In the genomic region with DNA sequence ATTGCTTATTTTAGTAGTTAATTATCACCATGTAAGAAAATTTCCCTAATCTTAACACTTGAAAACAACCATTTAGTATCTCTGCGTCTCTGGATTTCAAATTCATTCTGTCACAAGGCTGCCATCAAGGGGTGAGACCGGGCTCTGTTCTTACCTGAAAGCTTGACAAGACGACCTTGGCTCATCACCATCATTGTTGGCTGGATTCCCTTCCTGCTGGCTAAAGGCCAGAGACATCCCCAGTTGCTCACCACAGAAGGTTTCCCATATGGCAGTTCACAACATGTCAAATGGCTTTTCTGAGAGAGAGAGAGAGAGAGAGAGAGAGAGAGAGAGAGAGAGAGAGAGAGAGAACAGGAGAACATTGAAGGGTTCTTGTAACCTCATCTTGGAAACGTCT, we compare ENCODE assay signal across 17 mouse cellular contexts. TPM values are rescaled to one million over a fixed set of nuclear protein-coding genes. Genes with fewer than 3 reads are reported as not detected.
DNase-seq lines count a peak whose midpoint lies in the region; ATAC-seq and TF ChIP-seq lines count a peak whose summit lies in the region.
"Had no signal": no experiment of that assay in that cellular context is flagged by ENCODE, and none has a peak within 500 bp of the region (broad histone marks: within the 10 kb centered on the region; RNA-seq: fewer than 3 reads in every experiment).

No protein-coding gene starts in this region.

- no peak for DNase-seq in forebrain, embryonic 10.5 days (ENCODE audit: extremely low spot score, low spot score)
- DNase-seq in left cerebral cortex, postnatal 4 days = peak; percentile 92
- no peak for DNase-seq in left cerebral cortex, postnatal 14 days (ENCODE audit: low spot score in 2 of 2)
- DNase-seq in cerebellum, adult 2 months = peak; percentile 98 to 100
- no peak for DNase-seq in gastrocnemius, postnatal 10 days
- DNase-seq in embryonic facial prominence, embryonic 10.5 days (ENCODE audit: low spot score) = no peak
- DNase-seq: heart, adult 18-20 months; lung, postnatal 10 days; thymus, postnatal 4 days had no signal

- no peak overlapping the region for H3K27ac ChIP-seq in forebrain, embryonic 13.5 days
- H3K27ac ChIP-seq in forebrain, embryonic 10.5 days = no peak overlapping the region
- no peak overlapping the region for H3K27ac ChIP-seq in cerebellum, adult 2 months (ENCODE audit: insufficient read depth, low read length)
- H3K27ac ChIP-seq in forebrain, embryonic 16.5 days (ENCODE audit: low read length) = no peak overlapping the region
- H3K27ac ChIP-seq in embryonic facial prominence, embryonic 10.5 days (replicated peaks) = no peak overlapping the region
- H3K27ac ChIP-seq: heart, embryonic 15.5 days; hindbrain, embryonic 12.5 days; limb, embryonic 12.5 days; liver, embryonic 14.5 days had no signal

- H3K4me1 ChIP-seq in forebrain, embryonic 13.5 days = no peaks in the 10 kb centered on the region
- H3K4me1 ChIP-seq in forebrain, embryonic 10.5 days = no peaks in the 10 kb centered on the region
- H3K4me1 ChIP-seq in cerebellum, adult 2 months (ENCODE audit: control insufficient read depth, insufficient read depth, low read length) = peaks cover 3% of the 10 kb centered on the region; the same call in 1 of the 2 replicates
- H3K4me1 ChIP-seq in forebrain, embryonic 16.5 days (replicated peaks; ENCODE audit: control insufficient read depth, insufficient read depth, low read length) = peaks cover 3% of the 10 kb centered on the region; the same call in 1 of the 2 replicates
- H3K4me1 ChIP-seq in embryonic facial prominence, embryonic 10.5 days = no peaks in the 10 kb centered on the region
- H3K4me1 ChIP-seq: hindbrain, embryonic 12.5 days; limb, embryonic 12.5 days had no signal

- peak; percentile 56; the same call in 1 of the 2 replicates for TF ChIP-seq CTCF in cerebellum, adult 2 months (IDR thresholded peaks at IDR 0.05; ENCODE audit: borderline replicate concordance, insufficient read depth, low read depth, low read length)

- 48% methylated on average over 4 of the region's 4 CpGs for WGBS in forebrain, embryonic 13.5 days
- WGBS in forebrain, embryonic 10.5 days = 73% methylated on average over 4 of the region's 4 CpGs
- 6% methylated on average over 4 of the region's 4 CpGs for WGBS in cerebellum, adult 2 months
- WGBS in forebrain, embryonic 16.5 days = 37% methylated on average over 4 of the region's 4 CpGs
- 70% methylated on average over 4 of the region's 4 CpGs for WGBS in embryonic facial prominence, embryonic 10.5 days

- H3K9ac ChIP-seq in forebrain, embryonic 13.5 days = no peak overlapping the region
- no peak overlapping the region for H3K9ac ChIP-seq in forebrain, embryonic 16.5 days (replicated peaks; ENCODE audit: low read depth, low read length)
- H3K9ac ChIP-seq: heart, embryonic 15.5 days; hindbrain, embryonic 12.5 days; limb, embryonic 12.5 days; liver, embryonic 14.5 days had no signal

- TF ChIP-seq POLR2A in cerebellum, adult 2 months (IDR thresholded peaks at IDR 0.05; ENCODE audit: borderline replicate concordance, insufficient read depth, low read length) = no peak

- intact Hi-C loops in left cerebral cortex, postnatal 4 days (cut with DNase I) = no loop called here
- intact Hi-C loops in left cerebral cortex, postnatal 14 days (cut with DNase I) = no loop called here

- H3K9me3 ChIP-seq in forebrain, embryonic 13.5 days (replicated peaks) = no peaks in the 10 kb centered on the region
- H3K9me3 ChIP-seq in forebrain, embryonic 10.5 days = no peaks in the 10 kb centered on the region
- no peaks in the 10 kb centered on the region for H3K9me3 ChIP-seq in forebrain, embryonic 16.5 days (ENCODE audit: control insufficient read depth, low read length)
- no peaks in the 10 kb centered on the region for H3K9me3 ChIP-seq in embryonic facial prominence, embryonic 10.5 days
- H3K9me3 ChIP-seq: heart, embryonic 15.5 days; hindbrain, embryonic 12.5 days; limb, embryonic 12.5 days had no signal

- H3K4me2 ChIP-seq in forebrain, embryonic 13.5 days = no peak overlapping the region
- H3K4me2 ChIP-seq in forebrain, embryonic 16.5 days (ENCODE audit: low read length) = no peak overlapping the region
- H3K4me2 ChIP-seq: heart, embryonic 15.5 days; hindbrain, embryonic 12.5 days; limb, embryonic 12.5 days had no signal

- no peak overlapping the region for H3K4me3 ChIP-seq in forebrain, embryonic 13.5 days
- H3K4me3 ChIP-seq in forebrain, embryonic 10.5 days = no peak overlapping the region
- no peak overlapping the region for H3K4me3 ChIP-seq in cerebellum, adult 2 months (replicated peaks; ENCODE audit: insufficient read depth, low read depth, low read length)
- no peak overlapping the region for H3K4me3 ChIP-seq in forebrain, embryonic 16.5 days (replicated peaks; ENCODE audit: low read length)
- H3K4me3 ChIP-seq in embryonic facial prominence, embryonic 10.5 days = no peak overlapping the region
- H3K4me3 ChIP-seq: erythroblast, embryonic 14.5 days; heart, embryonic 15.5 days; hindbrain, embryonic 12.5 days; limb, embryonic 12.5 days had no signal

- peak; percentile 59 for ATAC-seq in forebrain, embryonic 13.5 days
- ATAC-seq in forebrain, embryonic 16.5 days = peak; percentile 58
- ATAC-seq: intestine, postnatal 0 days had no signal

- H3K27me3 ChIP-seq in forebrain, embryonic 13.5 days = no peaks in the 10 kb centered on the region
- H3K27me3 ChIP-seq in forebrain, embryonic 10.5 days (ENCODE audit: poor library complexity, severe bottlenecking) = no peaks in the 10 kb centered on the region
- H3K27me3 ChIP-seq in cerebellum, adult 2 months (ENCODE audit: control insufficient read depth, insufficient read depth, low read length) = no peaks in the 10 kb centered on the region
- no peaks in the 10 kb centered on the region for H3K27me3 ChIP-seq in forebrain, embryonic 16.5 days (replicated peaks; ENCODE audit: control insufficient read depth, insufficient read depth, low read length)
- no peaks in the 10 kb centered on the region for H3K27me3 ChIP-seq in embryonic facial prominence, embryonic 10.5 days (replicated peaks; ENCODE audit: low read depth, poor library complexity, severe bottlenecking)
- H3K27me3 ChIP-seq: heart, embryonic 15.5 days; hindbrain, embryonic 12.5 days; limb, embryonic 12.5 days had no signal

- H3K36me3 ChIP-seq in forebrain, embryonic 13.5 days (ENCODE audit: poor library complexity, severe bottlenecking) = no peaks in the 10 kb centered on the region
- no peaks in the 10 kb centered on the region for H3K36me3 ChIP-seq in forebrain, embryonic 10.5 days (replicated peaks)
- H3K36me3 ChIP-seq in forebrain, embryonic 16.5 days (ENCODE audit: control insufficient read depth, insufficient read depth) = no peaks in the 10 kb centered on the region
- H3K36me3 ChIP-seq in embryonic facial prominence, embryonic 10.5 days (replicated peaks) = no peaks in the 10 kb centered on the region
- H3K36me3 ChIP-seq: heart, embryonic 15.5 days; hindbrain, embryonic 12.5 days; limb, embryonic 12.5 days had no signal

RNA-seq across cellular contexts. Expression of gene Map3k5, which starts 11.9 kb away (rescaled TPM):
- 0.36 and 0.64 TPM in 2 replicates for polyA plus RNA-seq in forebrain, embryonic 13.5 days (2015; fragmentation: Nextera tagmentation; extraction: Ambion mirVana)
- 0.32 and 0.42 TPM in 2 replicates for polyA plus RNA-seq in forebrain, embryonic 10.5 days (2016; fragmentation: Nextera tagmentation; extraction: Ambion mirVana)
- total RNA-seq in left cerebral cortex, postnatal 4 days (2021) = 10 to 100 TPM; 21.3 to 23.4 TPM
- total RNA-seq in left cerebral cortex, postnatal 14 days (2021) = 10 to 100 TPM; 39.9 to 47.5 TPM
- polyA plus RNA-seq in cerebellum, adult 2 months (2012; rRNA removed) = 12.1 and 14.4 TPM in 2 replicates
- polyA plus RNA-seq in forebrain, embryonic 16.5 days (2015; fragmentation: Nextera tagmentation; extraction: Ambion mirVana) = 0.80 and 0.84 TPM in 2 replicates
- total RNA-seq in gastrocnemius, postnatal 10 days (2021) = 10 to 100 TPM in 1 of 2 experiments, 1 to 10 TPM in 1; 9.5 to 10.3 TPM
- 0.86 and 1.4 TPM in 2 replicates for polyA plus RNA-seq in embryonic facial prominence, embryonic 10.5 days (2016; fragmentation: Nextera tagmentation; extraction: Ambion mirVana)
- polyA plus RNA-seq: erythroblast, embryonic 14.5 days had no signal

RNA-seq across cellular contexts. Expression of gene Pex7, which starts 14.9 kb away (rescaled TPM):
- polyA plus RNA-seq in forebrain, embryonic 13.5 days (2015; fragmentation: Nextera tagmentation; extraction: Ambion mirVana) = 26.5 and 31.1 TPM in 2 replicates
- 25.5 and 28.9 TPM in 2 replicates for polyA plus RNA-seq in forebrain, embryonic 10.5 days (2016; fragmentation: Nextera tagmentation; extraction: Ambion mirVana)
- 10 to 100 TPM; 19.4 to 20.7 TPM for total RNA-seq in left cerebral cortex, postnatal 4 days (2021)
- total RNA-seq in left cerebral cortex, postnatal 14 days (2021) = 10 to 100 TPM; 26.1 to 27.4 TPM
- polyA plus RNA-seq in cerebellum, adult 2 months (2012; rRNA removed) = 38.8 and 39.8 TPM in 2 replicates
- 23.9 and 24.3 TPM in 2 replicates for polyA plus RNA-seq in forebrain, embryonic 16.5 days (2015; fragmentation: Nextera tagmentation; extraction: Ambion mirVana)
- 10 to 100 TPM; 13.6 to 13.9 TPM for total RNA-seq in gastrocnemius, postnatal 10 days (2021)
- 22.6 and 24.8 TPM in 2 replicates for polyA plus RNA-seq in embryonic facial prominence, embryonic 10.5 days (2016; fragmentation: Nextera tagmentation; extraction: Ambion mirVana)

Comparison
In these comparisons a context has a peak if more than half of its experiments do, and no peak if none do; other contexts are left out.
1. DNase-seq: peak in left cerebral cortex, postnatal 4 days (single experiment) and cerebellum, adult 2 months (2 of 2); none in forebrain, embryonic 10.5 days (single experiment), left cerebral cortex, postnatal 14 days (0 of 2), gastrocnemius, postnatal 10 days (single experiment) and embryonic facial prominence, embryonic 10.5 days (single experiment).